In the genomic region with DNA sequence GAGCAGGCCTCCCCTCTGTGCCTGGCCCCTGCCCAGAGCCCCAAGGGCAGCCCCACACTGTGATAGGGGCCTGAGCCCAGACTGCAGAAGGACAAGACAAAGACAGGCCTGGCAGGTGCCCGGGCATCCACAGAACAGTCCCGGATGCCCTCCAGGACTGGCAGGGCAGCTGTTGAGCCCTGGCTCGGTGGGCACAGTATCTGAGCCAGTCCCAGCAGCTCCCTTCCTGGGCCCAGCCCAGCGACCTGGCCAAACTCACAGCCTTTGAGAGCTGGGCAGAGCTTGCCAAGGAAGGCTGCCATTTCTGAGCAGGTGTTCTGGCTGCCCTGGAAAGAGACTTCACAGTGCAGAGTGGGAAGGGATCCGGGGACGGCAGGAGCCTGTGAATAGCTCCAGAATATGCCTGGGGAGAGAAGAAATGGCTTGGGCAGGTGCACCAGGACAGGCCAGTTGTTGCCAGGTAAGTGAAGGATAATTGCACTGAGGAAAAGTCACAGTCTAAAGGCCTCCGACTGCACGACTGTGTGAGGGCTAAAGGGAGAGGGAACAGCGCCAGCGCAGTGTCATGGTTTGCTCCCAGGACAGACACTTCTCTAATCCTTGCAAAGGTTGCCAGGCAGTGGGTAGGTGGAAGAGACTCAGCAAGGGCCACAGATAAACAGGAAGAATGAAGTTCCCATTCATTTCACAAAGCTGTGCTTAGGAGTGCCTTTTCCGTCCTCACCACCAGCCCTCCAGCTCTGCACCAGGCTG, we compare ENCODE assay signal across 9 mouse cellular contexts. TPM values are rescaled to one million over a fixed set of nuclear protein-coding genes. Genes with fewer than 3 reads are reported as not detected.
A peak's percentile ranks its signal among the peaks of the same experiment; 100 is the strongest.
DNase-seq lines count a peak whose midpoint lies in the region; ATAC-seq and TF ChIP-seq lines count a peak whose summit lies in the region.
"Had no signal": no experiment of that assay in that cellular context is flagged by ENCODE, and none has a peak within 500 bp of the region (broad histone marks: within the 10 kb centered on the region; RNA-seq: fewer than 3 reads in every experiment).

No protein-coding gene starts in this region.

- H3K4me3 ChIP-seq in left cerebral cortex, adult 2 months = no peak overlapping the region
- H3K4me3 ChIP-seq in midbrain, embryonic 15.5 days = no peak overlapping the region

- no peak for DNase-seq in left cerebral cortex, adult 2 months (ENCODE audit: extremely low spot score in 1 of 2, low spot score in 2 of 2)
- no peak for DNase-seq in left cerebral cortex, adult 9 months (ENCODE audit: low spot score in 2 of 2)
- DNase-seq in cerebellum, postnatal 36 days = peak; percentile 67 to 68
- peak; percentile 68 to 71 for DNase-seq in heart, adult 9 months (ENCODE audit: low spot score in 2 of 2)
- DNase-seq in spleen, adult 12 weeks (ENCODE audit: low spot score) = no peak
- DNase-seq in frontal cortex, postnatal 14 days (ENCODE audit: low spot score in 2 of 2) = no peak
- DNase-seq in spleen, postnatal 14 days (ENCODE audit: low spot score in 2 of 2) = no peak
- DNase-seq: spleen, adult 18-20 months had no signal

- no peak overlapping the region for H3K9ac ChIP-seq in midbrain, embryonic 15.5 days

- peaks cover 56% of the 10 kb centered on the region for H3K4me1 ChIP-seq in midbrain, embryonic 15.5 days

- no peaks in the 10 kb centered on the region for H3K27me3 ChIP-seq in midbrain, embryonic 15.5 days (replicated peaks)

- TF ChIP-seq CTCF in left cerebral cortex, adult 2 months (IDR thresholded peaks at IDR 0.05) = no peak

- WGBS in midbrain, embryonic 15.5 days = 62% methylated on average over 11 of the region's 11 CpGs

- ATAC-seq in midbrain, embryonic 15.5 days (replicated peaks) = peak; percentile 31

- H3K9me3 ChIP-seq in midbrain, embryonic 15.5 days = no peaks in the 10 kb centered on the region

- no peak overlapping the region for H3K4me2 ChIP-seq in midbrain, embryonic 15.5 days

- intact Hi-C loops in left cerebral cortex, adult 2 months (cut with DNase I) = no loop called here

- peak overlapping the region; percentile 7; the same call in 1 of the 2 replicates for H3K27ac ChIP-seq in left cerebral cortex, adult 2 months
- peak overlapping the region; percentile 43 for H3K27ac ChIP-seq in midbrain, embryonic 15.5 days

- no peaks in the 10 kb centered on the region for H3K36me3 ChIP-seq in midbrain, embryonic 15.5 days (replicated peaks)

RNA-seq across cellular contexts. Expression of gene BC034090, which starts 34.1 kb away (rescaled TPM):
- 10 to 100 TPM in 1 of 2 experiments, 1 to 10 TPM in 1; 9.9 to 14.7 TPM for total RNA-seq in left cerebral cortex, adult 2 months (2021)
- 4.0 and 4.3 TPM in 2 replicates for polyA plus RNA-seq in midbrain, embryonic 15.5 days (2015; fragmentation: Nextera tagmentation; extraction: Ambion mirVana)

RNA-seq across cellular contexts. Expression of gene Stx6, which starts 51.7 kb away (rescaled TPM):
- 100 to 1,000 TPM; 114 to 120 TPM for total RNA-seq in left cerebral cortex, adult 2 months (2021)
- 114 and 118 TPM in 2 replicates for polyA plus RNA-seq in midbrain, embryonic 15.5 days (2015; fragmentation: Nextera tagmentation; extraction: Ambion mirVana)

Comparison
In these comparisons a context has a peak if more than half of its experiments do, and no peak if none do; other contexts are left out.
1. DNase-seq: peak in cerebellum, postnatal 36 days (2 of 2) and heart, adult 9 months (2 of 2); none in left cerebral cortex, adult 2 months (0 of 2), left cerebral cortex, adult 9 months (0 of 2), spleen, adult 12 weeks (single experiment), frontal cortex, postnatal 14 days (0 of 2) and spleen, postnatal 14 days (0 of 2).